Mouse (Mus musculus) megakaryocyte-erythroid progenitor cell, adult 5-6 weeks (primary cell): ENCODE results near the gene Mfsd4b5. TPM values are rescaled to one million over a fixed set of nuclear protein-coding genes. Genes with fewer than 3 reads are reported as not detected.
"Not testable (repeated sequence)": the region's sequence is repeated elsewhere in the genome, so short reads cannot be mapped to it uniquely, and the experiment has no call there.

Experiments
- ATAC-seq: replicated peaks from 2 replicates; pipeline ENCODE4 v1.8.0; 2016; ENCODE audit warnings: mild to moderate bottlenecking, inconsistent platforms; ENCODE audit not compliant: severe bottlenecking, poor library complexity, low FRiP score, low TSS enrichment
- total RNA-seq, 2 experiments: library from RNA; stranded (forward) in 1 of 2; stranded (reverse) in 1 of 2; fragments of 200-1000, 215-1000 nt in 1 of 2; fragments of >200 nt in 1 of 2; fragmentation: Nextera tagmentation in 1 of 2; gene quantifications; 2 replicates each; pipeline ENCODE4 v1.2.3; 2014 to 2017

Mfsd4b5 gene
- total RNA-seq, 2 experiments from 2014 or later, result not detected

DNA sequence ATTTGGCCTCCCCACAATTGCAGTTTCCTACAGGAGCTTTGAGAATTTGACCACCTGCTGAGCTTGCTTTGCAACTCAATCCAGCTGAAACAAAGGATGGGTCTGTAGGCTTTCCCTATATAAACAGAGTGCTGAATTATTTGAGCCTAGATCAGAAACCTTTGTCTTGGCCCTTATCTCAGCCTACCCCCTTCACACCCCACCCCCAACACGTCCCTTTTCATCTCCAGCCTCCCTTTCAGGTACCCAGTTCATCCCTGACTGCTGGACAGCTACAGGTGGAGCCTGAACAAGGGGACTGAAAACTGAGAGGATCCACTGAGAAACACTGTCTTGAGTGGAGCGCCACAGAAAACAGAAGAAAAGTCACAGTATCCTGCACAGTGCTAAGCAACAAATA lies 10.7 kb downstream of the Mfsd4b5 start:
- no peak for ATAC-seq

DNA sequence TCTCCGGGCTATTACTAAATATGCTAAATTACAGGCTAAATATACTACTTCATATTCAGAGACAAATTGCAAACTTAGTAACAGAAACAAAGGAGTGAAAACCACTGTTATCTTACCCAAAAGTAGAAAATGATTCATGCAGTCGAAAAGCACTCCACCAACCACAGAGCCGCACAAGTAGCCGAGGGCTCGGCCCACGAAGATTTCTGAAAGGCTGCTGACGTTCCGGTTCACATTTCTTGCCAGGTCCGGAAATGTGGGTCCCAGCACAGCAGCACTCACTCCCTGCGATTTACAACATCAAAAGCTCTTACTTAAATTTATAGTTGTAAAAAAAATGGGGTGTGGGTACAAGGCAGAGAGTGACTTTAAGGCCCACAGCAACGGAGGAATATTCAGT lies 11.5 kb downstream of the Mfsd4b5 start:
- no peak for ATAC-seq

DNA sequence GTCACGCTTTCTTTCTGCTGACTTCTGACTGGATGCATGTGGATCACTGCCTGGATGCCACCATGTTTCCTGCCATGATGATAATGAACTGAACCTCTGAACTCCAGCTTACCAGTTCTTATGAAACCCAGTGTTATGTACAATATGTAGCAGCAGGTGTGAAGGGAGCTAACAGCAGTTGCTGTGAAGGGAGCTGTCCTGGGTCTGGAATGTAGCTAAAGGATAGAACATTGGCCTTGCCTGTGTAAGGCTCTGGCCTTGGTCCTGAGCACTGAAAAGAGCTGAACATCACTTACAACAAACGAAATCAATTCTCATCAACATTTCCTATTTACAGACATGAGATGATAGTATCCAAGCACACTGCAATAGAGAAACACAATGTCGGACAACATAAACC lies 18.9 kb downstream of the Mfsd4b5 start:
- ATAC-seq, result no peak

DNA sequence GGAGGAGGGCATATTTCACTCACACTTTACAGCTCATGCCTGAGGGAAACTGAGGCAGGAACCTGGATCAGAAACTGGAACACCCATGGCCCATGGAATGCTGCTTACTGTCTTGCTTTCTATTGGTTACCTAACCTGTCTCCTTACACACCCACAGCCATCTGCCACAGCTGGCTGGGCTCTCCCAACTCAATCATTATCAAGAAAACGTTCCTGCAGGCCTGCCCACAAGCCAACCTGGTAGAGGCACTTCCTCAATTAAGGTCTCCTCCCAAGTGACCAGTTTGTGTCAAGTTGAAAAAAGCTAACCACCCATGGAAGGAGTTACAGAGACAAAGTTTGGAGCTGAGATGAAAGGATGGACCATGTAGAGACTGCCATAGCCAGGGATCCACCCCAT lies 24.5 kb downstream of the Mfsd4b5 start:
- ATAC-seq, result no peak

DNA sequence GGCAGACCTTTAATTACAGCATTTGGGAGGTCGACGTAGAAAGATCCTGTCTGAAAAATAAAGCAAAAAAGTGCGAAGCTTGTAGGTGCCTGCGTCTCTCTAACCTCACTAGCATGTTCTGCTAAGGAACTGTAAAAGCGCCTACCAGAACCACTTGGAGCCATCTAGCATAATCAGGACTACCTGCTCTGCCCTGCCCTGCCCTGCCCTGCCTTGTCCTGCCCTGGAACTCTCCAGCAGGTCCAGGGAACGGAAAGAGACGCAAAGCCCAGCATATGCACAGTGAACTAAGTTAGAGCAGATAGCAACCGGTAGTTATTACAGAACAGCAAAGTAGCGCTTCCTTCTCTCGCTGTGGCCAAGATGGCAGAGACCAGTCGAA lies 26.0 kb downstream of the Mfsd4b5 start:
- no peak for ATAC-seq

DNA sequence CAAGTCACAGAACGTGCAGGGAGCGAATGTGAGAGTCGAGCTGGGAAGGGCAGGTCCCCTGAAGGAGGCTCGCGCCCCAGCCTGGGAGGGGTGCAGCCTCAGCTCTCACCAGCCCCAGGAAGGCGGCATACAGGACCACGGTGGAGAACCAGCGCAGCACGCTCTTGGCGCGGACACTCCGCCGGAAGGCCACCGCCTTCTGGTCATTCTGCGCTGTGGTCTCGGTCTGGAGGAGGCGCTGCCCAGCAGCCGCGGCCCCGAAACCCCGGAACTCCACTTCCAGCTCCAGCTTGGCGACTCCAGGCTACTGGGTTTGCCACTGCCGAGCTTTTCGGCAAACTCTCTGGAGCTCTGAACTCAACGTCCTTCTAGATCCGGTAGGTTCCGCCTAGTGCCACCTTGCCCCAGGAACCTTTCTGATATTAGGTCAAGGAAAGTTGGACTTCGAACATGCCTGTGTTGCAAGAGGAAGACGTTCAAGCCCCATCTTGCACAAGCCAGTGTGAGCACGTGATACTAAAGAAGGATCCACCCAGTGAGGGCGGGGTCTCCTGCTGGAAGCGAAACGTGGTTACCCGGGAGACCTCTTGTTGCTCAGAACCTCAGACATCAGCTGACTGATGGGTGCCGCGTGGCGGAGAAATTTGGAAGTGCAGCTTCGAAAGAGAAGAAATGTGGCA lies 26.5 kb downstream of the Mfsd4b5 start, which contains the start of gene Mfsd4b3:
Gene Mfsd4b3 (minus strand): TSS at position 393 of the 680 bp plus-strand sequence.
- peak; percentile 99 for ATAC-seq

DNA sequence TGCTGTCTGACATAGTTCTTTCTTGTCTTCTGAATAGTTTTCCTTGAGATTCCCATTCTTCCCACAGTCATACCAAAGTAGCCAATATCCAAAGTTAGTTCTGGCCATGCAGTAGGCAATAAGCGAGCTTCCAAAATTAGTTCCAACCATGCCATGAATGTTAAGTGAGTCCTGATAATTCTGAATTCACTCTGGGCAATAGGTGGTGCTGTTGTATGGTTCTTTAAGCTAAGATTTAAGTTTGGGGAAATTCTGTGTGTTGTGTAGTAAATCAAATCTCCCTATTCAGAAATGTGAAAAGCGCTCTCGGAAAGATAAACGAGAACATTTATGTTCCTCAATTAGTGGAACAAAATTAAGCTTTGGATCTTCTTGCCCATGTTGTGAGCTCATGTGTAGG lies 28.2 kb downstream of the Mfsd4b5 start:
- ATAC-seq, result no peak

DNA sequence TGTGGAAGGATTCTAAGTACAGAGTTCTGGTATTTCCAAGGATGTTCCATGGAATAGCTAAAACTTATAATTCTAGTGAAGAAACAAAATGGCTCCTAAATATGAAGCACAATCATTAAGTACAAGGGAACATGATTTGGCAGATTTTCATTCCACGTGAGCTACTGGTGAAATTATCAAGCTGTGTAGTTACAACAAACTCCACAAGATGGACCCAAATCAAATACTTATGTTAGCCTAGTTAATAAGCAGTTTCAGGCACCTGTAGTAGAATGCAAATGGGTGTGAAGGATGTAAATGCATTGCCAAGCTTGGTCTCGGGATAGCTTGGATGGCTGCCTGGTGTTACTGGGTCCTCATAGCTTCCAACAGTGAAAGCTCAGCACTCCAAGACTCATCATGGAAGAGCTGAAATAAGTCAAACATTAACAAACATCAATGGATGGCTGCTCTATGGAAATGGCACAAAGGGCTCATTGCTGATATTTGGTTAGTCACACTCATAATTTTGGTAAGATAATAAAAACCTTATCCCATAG lies 30.0 kb downstream of the Mfsd4b5 start:
- ATAC-seq, result no peak

DNA sequence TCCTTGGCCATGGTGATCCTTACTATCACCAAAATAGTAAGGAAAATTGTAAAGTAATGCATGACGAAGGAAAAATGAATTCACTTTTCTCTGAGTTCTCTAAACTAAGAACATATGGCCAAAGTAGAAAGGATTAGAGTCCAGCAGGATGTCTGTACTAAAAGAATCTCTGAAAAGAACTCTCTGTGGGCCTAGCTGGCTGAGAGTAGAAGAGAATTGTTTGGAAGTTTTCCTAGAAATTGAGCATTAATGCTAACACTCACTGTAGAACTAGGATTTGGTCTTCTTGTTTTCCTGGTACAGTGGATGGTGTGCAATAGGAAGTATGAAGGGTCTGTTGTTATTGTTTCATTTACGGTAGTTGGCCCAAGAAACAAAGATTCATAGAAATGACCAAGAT lies 31.3 kb downstream of the Mfsd4b5 start:
- no peak for ATAC-seq

DNA sequence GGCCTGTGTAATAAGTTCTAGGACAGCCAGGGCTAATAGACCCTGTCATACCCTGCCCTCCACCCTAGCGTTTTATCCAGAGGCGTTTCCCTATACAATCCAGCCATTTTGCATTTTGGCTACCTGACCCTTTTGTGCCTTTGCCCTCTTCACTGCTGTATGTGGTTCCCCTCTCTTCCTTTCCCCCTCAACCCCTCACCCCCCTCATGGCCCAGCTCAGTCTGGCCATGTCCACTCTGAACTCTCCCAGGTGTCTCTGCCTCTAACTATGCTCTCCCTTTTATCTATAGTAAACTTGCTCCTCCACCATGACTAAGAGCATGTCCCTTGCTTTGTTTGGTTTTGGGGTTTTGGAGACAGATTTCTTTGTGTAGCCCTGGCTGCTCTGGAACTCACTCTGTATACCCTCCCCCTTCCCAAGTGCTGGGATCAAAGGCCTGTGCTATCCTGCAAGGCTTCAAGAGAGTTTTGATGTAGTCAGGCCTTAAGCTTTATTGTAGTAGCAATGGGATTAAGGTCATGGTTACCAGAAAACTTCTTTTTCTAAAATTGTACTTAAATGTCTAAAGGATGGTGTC lies 37.0 kb downstream of the Mfsd4b5 start:
- ATAC-seq, result no peak

DNA sequence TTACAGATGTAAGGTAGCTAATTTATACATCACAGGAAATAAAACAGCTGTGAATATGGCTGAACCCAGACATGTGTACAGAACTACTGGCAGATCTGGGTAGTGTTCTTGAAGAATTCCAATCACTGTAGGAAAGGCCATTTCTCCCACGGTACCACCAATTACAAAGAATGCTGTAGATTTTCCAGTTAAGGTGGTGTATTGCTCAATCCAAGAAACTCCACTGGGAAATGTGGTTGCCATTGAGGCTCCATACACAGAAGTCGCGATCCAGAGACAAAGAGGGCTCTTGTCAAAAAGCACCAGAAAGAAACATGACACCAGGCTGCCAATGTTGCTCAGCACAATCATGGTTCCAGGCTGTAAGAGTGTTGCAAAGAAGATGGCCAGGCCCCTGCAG lies 39.3 kb downstream of the Mfsd4b5 start:
- not testable (repeated sequence) for ATAC-seq

DNA sequence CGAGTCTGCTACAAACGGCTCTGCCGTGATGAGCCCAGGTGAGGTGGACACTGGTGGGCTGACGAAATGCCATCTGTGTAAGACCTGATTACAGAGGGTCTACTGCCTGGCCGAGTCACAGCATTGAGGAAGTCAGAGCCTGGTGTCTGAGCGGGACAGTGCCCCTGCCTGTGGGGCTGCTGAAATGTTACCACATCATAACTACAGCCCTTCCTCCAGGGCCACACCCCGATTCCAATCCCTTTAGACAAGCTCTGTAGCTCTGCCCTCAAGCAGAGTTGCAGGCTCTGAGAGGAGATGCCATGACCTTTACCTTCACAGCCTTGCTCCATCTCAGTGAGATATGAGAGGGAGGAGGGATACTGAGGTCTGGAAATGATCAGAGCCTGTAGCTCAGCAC lies 49.9 kb downstream of the Mfsd4b5 start:
- ATAC-seq, result peak; percentile 55; the same call in 1 of the 2 replicates

DNA sequence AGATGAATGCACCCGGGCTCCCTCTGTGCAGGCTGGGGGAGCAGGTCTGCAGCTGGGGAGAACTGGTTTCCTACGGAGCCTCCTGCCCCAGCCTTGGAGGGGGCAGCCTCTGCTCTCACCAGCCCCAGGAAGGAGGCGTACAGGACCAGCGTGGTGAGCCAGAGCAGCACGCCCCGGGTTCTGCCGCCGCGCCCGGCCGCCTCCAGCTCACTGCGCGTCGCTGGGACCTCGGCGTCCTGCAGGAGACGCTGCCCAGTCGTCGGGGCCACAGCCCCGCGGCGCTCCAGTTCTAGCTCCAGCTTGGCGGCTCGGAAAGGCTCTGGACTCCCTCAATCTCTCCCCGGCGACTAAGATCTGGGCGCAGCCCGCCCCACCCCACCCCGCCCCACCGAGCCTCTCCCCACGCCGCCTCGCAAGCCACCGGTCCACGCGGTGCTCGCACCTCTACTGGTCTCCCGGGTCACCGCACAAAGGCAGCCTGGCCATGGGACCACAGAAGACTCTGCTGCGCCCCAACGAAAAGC lies 59.8 kb downstream of the Mfsd4b5 start, which contains the start of gene Mfsd4b2:
Gene Mfsd4b2 (minus strand): TSS at position 308 of the 524 bp plus-strand sequence.
- no peak for ATAC-seq

DNA sequence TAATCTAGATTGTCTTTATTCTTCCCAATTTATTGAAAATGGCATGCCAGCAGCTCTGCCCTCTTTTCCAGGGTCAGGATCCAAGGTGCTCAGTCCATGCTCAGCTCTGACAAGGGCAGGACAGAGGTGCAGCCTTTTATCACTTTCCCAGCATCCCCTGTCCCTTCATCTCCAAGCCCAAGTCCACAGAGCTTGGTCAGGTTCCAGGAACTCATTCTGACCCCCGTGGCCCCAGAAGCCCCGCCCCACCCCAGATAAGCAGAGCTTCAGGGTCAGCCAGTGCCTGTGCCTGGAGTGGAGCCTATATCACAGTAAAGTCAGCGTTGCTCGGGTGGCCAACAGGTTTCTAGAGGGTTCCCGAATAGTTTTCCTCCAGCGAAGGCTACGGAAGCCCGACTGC lies 61.9 kb downstream of the Mfsd4b5 start:
- not testable (repeated sequence) for ATAC-seq

DNA sequence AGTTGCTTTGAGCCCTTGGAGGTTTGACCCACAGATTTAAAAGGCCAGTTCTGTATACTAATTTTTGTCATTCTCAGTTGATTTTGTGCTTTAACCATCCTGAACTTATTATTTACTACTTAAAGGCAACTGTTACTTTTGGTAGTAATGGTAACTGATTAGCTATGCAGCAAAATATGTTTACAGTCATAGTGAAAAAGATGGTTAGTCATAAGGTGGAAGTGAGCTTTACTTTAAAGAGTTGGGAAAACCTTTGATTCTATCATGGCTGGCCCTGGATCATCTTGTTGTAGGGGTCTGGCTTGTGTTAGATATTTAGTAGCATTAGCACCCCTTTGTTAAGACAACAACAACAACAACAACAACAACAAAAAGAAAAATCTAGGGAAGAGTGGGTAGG lies 73.8 kb downstream of the Mfsd4b5 start:
- ATAC-seq, result no peak

DNA sequence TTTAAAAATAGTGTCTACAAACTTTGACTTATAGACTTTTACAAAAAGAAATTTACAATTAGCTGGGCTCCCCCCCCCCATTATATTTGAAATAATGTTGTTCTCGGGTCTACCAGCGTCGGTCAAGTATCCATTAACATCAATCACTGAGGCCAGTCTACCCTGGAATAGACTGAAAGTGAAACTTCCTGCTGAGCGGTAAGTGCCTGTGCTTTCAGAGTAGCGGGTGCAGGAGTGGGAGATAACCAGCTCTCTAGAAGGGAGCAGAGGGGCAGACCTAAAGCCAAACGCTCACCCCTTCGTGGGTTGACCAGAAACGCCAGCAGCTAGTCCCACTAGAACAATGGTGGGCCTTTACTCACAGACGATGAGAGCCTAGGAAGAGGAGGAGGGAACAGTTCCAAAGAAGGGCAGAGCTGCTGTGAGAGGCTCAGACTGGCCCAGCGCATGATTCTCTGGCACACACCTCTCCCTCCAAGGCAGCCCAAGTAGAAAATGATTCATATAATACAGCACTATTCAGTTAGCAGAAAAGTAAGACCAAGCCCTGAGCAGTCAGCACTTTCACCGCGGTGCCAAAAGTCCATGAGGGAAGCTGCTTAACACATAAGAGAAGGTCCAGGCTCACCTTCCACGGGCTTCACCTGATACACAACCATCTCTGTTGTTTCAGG lies 77.5 kb downstream of the Mfsd4b5 start:
- 0 out of 2 replicates have a peak, but pooled peaks have one; percentile 52 for ATAC-seq
